Mouse (Mus musculus) central nervous system, embryonic 11.5 days (tissue): ENCODE results near the gene Oprd1. TPM values are rescaled to one million over a fixed set of nuclear protein-coding genes. Genes with fewer than 3 reads are reported as not detected.

Source experiments
- polyA plus RNA-seq: library from polyadenylated mRNA; depleted of rRNA; stranded (reverse); fragments of >200 nt; gene quantifications from 2 replicates; pipeline ENCODE4 v1.2.3, GENCODE M21; 2012; rRNA removed

Oprd1 gene
- 0.10 and 0.24 TPM in 2 replicates for polyA plus RNA-seq

GRCm38 (mm10) chr4:132144080-132144841 lies at the start of gene Oprd1:
TSS of gene Oprd1 (minus strand) at chr4:132144486.

GRCm38 (mm10) chr4:132074933-132075769 lies 69.1 kb downstream of the Oprd1 start, which contains the start of gene Epb41:
TSS of gene Epb41 (minus strand) at chr4:132075321.

GRCm38 (mm10) chr4:132074077-132074932 lies 70.0 kb downstream of the Oprd1 start, which contains the start of gene Gm10300:
TSS of gene Gm10300 (plus strand) at chr4:132074697.

Other genes starting within 250 kb of the Oprd1 start
- gene Tmem200b, start 222.7 kb downstream of the Oprd1 start, polyA plus RNA-seq = 2.4 and 4.9 TPM in 2 replicates
- gene Gm10300, start 69.8 kb downstream of the Oprd1 start, polyA plus RNA-seq = 0.02 and 0.05 TPM in 2 replicates
- 145 and 147 TPM in 2 replicates for gene Epb41, start 69.2 kb downstream of the Oprd1 start, polyA plus RNA-seq
- gene Ythdf2, start 67.8 kb upstream of the Oprd1 start, polyA plus RNA-seq = 28.5 and 47.0 TPM in 2 replicates
- 44.4 TPM in 2 replicates for gene Gmeb1, start 117.1 kb upstream of the Oprd1 start, polyA plus RNA-seq
- gene Taf12, start 129.9 kb upstream of the Oprd1 start, polyA plus RNA-seq = 34.5 and 37.4 TPM in 2 replicates
- 0.28 and 0.57 TPM in 2 replicates for gene Rab42, start 158.9 kb upstream of the Oprd1 start, polyA plus RNA-seq
- gene Trnau1ap, start 185.1 kb upstream of the Oprd1 start, polyA plus RNA-seq = 30.4 and 36.8 TPM in 2 replicates
- 49.4 and 122 TPM in 2 replicates for gene Rcc1, start 209.1 kb upstream of the Oprd1 start, polyA plus RNA-seq